Mouse (Mus musculus) hindbrain, embryonic 12.5 days (tissue): ENCODE measurements around the gene Ccdc74a. TPM values are rescaled to one million over a fixed set of nuclear protein-coding genes. Genes with fewer than 3 reads are reported as not detected.
"Not testable (repeated sequence)": the region's sequence is repeated elsewhere in the genome, so short reads cannot be mapped to it uniquely, and the experiment has no call there.

Experiments
- ATAC-seq: fragments of 200-750 bp; cut with Nextera tagmentation; 2 replicates; pipeline ENCODE4 v1.8.0; 2017; ENCODE audit warnings: moderate TSS enrichment; ENCODE audit not compliant: low FRiP score
- H3K27ac ChIP-seq: fragments of 300-500 bp; sonication (generic); 2 replicates; pipeline ENCODE4 v1.5.1; 2016; ENCODE audit warnings: mild to moderate bottlenecking
- H3K27me3 ChIP-seq: fragments of 300-500 bp; sonication (generic); 2 replicates; pipeline ENCODE4 v1.6.1; 2016; ENCODE audit warnings: mild to moderate bottlenecking
- H3K36me3 ChIP-seq: fragments of 300-500 bp; sonication (generic); 2 replicates; pipeline ENCODE4 v1.6.1; 2016; ENCODE audit warnings: mild to moderate bottlenecking
- H3K4me1 ChIP-seq: fragments of 300-500 bp; sonication (generic); 2 replicates; pipeline ENCODE4 v1.6.1; 2016
- H3K4me2 ChIP-seq: fragments of 300-500 bp; sonication (generic); replicated peaks from 2 replicates; pipeline ENCODE4 v1.6.1; 2016; ENCODE audit warnings: mild to moderate bottlenecking
- H3K4me3 ChIP-seq: fragments of 300-500 bp; sonication (generic); 2 replicates; pipeline ENCODE4 v1.5.1; 2016; ENCODE audit warnings: mild to moderate bottlenecking
- H3K9ac ChIP-seq: fragments of 300-500 bp; sonication (generic); 2 replicates; pipeline ENCODE4 v1.6.1; 2016; ENCODE audit warnings: mild to moderate bottlenecking, moderate library complexity
- H3K9me3 ChIP-seq: fragments of 300-500 bp; sonication (generic); replicated peaks from 2 replicates; pipeline ENCODE4 v1.6.1; 2016; ENCODE audit warnings: mild to moderate bottlenecking
- WGBS: fragments of 180-500 bp; shearing (Covaris S2); methylation state at CpG from one replicate; pipeline ENCODE4 v1.1.7; 2016; 5-methylcytosine and 5-hydroxymethylcytosine counted together
- polyA plus RNA-seq: library from polyadenylated mRNA; unstranded; fragments of >200 nt; fragmentation: Nextera tagmentation; extraction: Ambion mirVana; gene quantifications from 2 replicates; pipeline ENCODE4 v1.2.1, GENCODE M21; 2016

Gene Ccdc74a
- polyA plus RNA-seq = 8.1 and 9.6 TPM in 2 replicates

- Histone ChIP-seq H3K36me3 (peaks cover 51% of the 10 kb centered on the region), H3K9ac (peak within 1 kb of the TSS; percentile 71), H3K4me2 (peak within 1 kb of the TSS; percentile 96), H3K4me3 (peak within 1 kb of the TSS; percentile 55), H3K4me1 (peaks cover 11% of the 10 kb centered on the region), H3K27ac (peak within 1 kb of the TSS; percentile 40; the same call in 1 of the 2 replicates), H3K27me3 (no peaks in the 10 kb centered on the region), H3K9me3 (no peaks in the 10 kb centered on the region)
- ATAC-seq = peak; percentile 94
- WGBS = 3% methylated on average over 64 of the region's 65 CpGs
Observed at GRCm38 (mm10) chr16:17646310-17647114, at the start of gene Ccdc74a. TSS of gene Ccdc74a (plus strand) at chr16:17646470.

- H3K36me3 ChIP-seq = no peaks in the 10 kb centered on the region
- H3K4me2 ChIP-seq = no peak overlapping the region
- no peak for ATAC-seq
- no peak overlapping the region for H3K4me3 ChIP-seq
- no peaks in the 10 kb centered on the region for H3K4me1 ChIP-seq
- WGBS = 75% methylated on average over 3 of the region's 3 CpGs
- no peak overlapping the region for H3K27ac ChIP-seq
- H3K9ac ChIP-seq = no peak overlapping the region
- H3K9me3 ChIP-seq = no peaks in the 10 kb centered on the region
- no peaks in the 10 kb centered on the region for H3K27me3 ChIP-seq
Observed at GRCm38 (mm10) chr16:17600944-17601562, 45.2 kb upstream of the Ccdc74a start.

- Histone ChIP-seq H3K9me3 (no peaks in the 10 kb centered on the region), H3K27ac (no peak overlapping the region), H3K4me1 (no peaks in the 10 kb centered on the region), H3K36me3 (no peaks in the 10 kb centered on the region), H3K9ac (no peak overlapping the region), H3K4me3 (no peak overlapping the region), H3K4me2 (no peak overlapping the region), H3K27me3 (no peaks in the 10 kb centered on the region)
- 57% methylated on average over 4 of the region's 4 CpGs for WGBS
- ATAC-seq = no peak
Observed at GRCm38 (mm10) chr16:17604941-17605340, 41.3 kb upstream of the Ccdc74a start.

- H3K4me1 ChIP-seq = no peaks in the 10 kb centered on the region
- no peak overlapping the region for H3K9ac ChIP-seq
- H3K27me3 ChIP-seq = no peaks in the 10 kb centered on the region
- H3K9me3 ChIP-seq = no peaks in the 10 kb centered on the region
- no peak overlapping the region for H3K4me3 ChIP-seq
- no peak overlapping the region for H3K27ac ChIP-seq
- WGBS = 74% methylated on average over 5 of the region's 5 CpGs
- no peaks in the 10 kb centered on the region for H3K36me3 ChIP-seq
- ATAC-seq = no peak
- H3K4me2 ChIP-seq = no peak overlapping the region
Observed at GRCm38 (mm10) chr16:17605684-17606083, 40.6 kb upstream of the Ccdc74a start.

GRCm38 (mm10) chr16:17611383-17611782 lies 34.9 kb upstream of the Ccdc74a start:
- 69% methylated on average over 4 of the region's 4 CpGs for WGBS
- Histone ChIP-seq H3K9me3 (no peaks in the 10 kb centered on the region), H3K27ac (no peak overlapping the region), H3K4me1 (no peaks in the 10 kb centered on the region), H3K27me3 (no peaks in the 10 kb centered on the region), H3K4me2 (no peak overlapping the region), H3K9ac (no peak overlapping the region), H3K4me3 (no peak overlapping the region), H3K36me3 (no peaks in the 10 kb centered on the region)
- no peak for ATAC-seq

GRCm38 (mm10) chr16:17614740-17615139 lies 31.5 kb upstream of the Ccdc74a start:
- not testable (repeated sequence) for H3K9me3 ChIP-seq, H3K4me3 ChIP-seq, H3K4me1 ChIP-seq, H3K27me3 ChIP-seq, ATAC-seq, H3K36me3 ChIP-seq, H3K9ac ChIP-seq, H3K4me2 ChIP-seq, H3K27ac ChIP-seq
- WGBS = 92% methylated on average over 6 of the region's 6 CpGs

GRCm38 (mm10) chr16:17616212-17616611 lies 30.1 kb upstream of the Ccdc74a start:
- Histone ChIP-seq H3K27ac (no peak overlapping the region), H3K9ac (no peak overlapping the region)
- WGBS = 87% methylated on average over 5 of the region's 5 CpGs

GRCm38 (mm10) chr16:17617922-17618565 lies 28.2 kb upstream of the Ccdc74a start:
- H3K4me1 ChIP-seq = peaks cover 9% of the 10 kb centered on the region
- H3K36me3 ChIP-seq = peaks cover 4% of the 10 kb centered on the region; the same call in 1 of the 2 replicates
- ATAC-seq = no peak; the same call in 1 of the 2 replicates
- no peak overlapping the region for H3K9ac ChIP-seq
- no peak overlapping the region for H3K4me2 ChIP-seq
- no peak overlapping the region for H3K27ac ChIP-seq
- H3K4me3 ChIP-seq = no peak overlapping the region
- no peaks in the 10 kb centered on the region for H3K9me3 ChIP-seq
- no peaks in the 10 kb centered on the region; the same call in 1 of the 2 replicates for H3K27me3 ChIP-seq
- WGBS = 14% methylated on average over 13 of the region's 13 CpGs

More at GRCm38 (mm10) chr16:17616212-17616611, 30.1 kb upstream of the Ccdc74a start:
- Histone ChIP-seq H3K4me1 (peaks cover 9% of the 10 kb centered on the region), H3K9me3 (no peaks in the 10 kb centered on the region), H3K4me2 (no peak overlapping the region), H3K4me3 (no peak overlapping the region), H3K36me3 (no peaks in the 10 kb centered on the region), H3K27me3 (no peaks in the 10 kb centered on the region; the same call in 1 of the 2 replicates)
- ATAC-seq = no peak

- WGBS = 3% methylated on average over 60 of the region's 60 CpGs
- peak within 1 kb of the TSS; percentile 89 for H3K4me2 ChIP-seq
- peak within 1 kb of the TSS; percentile 13; the same call in 1 of the 2 replicates for H3K27ac ChIP-seq
Observed at GRCm38 (mm10) chr16:17619198-17620105, 26.8 kb upstream of the Ccdc74a start, which contains the start of gene Smpd4. TSS of gene Smpd4 (plus strand) at chr16:17619354.

GRCm38 (mm10) chr16:17621936-17622335 lies 24.3 kb upstream of the Ccdc74a start:
- no peak for ATAC-seq
- Histone ChIP-seq H3K27me3 (no peaks in the 10 kb centered on the region; the same call in 1 of the 2 replicates), H3K27ac (no peak overlapping the region), H3K4me2 (no peak overlapping the region), H3K4me1 (peaks cover 9% of the 10 kb centered on the region), H3K36me3 (peaks cover 29% of the 10 kb centered on the region), H3K4me3 (no peak overlapping the region), H3K9me3 (no peaks in the 10 kb centered on the region), H3K9ac (no peak overlapping the region)
- 90% methylated on average over 1 of the region's 1 CpGs for WGBS

More at GRCm38 (mm10) chr16:17619198-17620105, 26.8 kb upstream of the Ccdc74a start, which contains the start of gene Smpd4:
- Histone ChIP-seq H3K9ac (peak within 1 kb of the TSS; percentile 91), H3K4me1 (peaks cover 9% of the 10 kb centered on the region), H3K27me3 (no peaks in the 10 kb centered on the region; the same call in 1 of the 2 replicates), H3K9me3 (no peaks in the 10 kb centered on the region), H3K4me3 (peak within 1 kb of the TSS; percentile 88), H3K36me3 (peaks cover 14% of the 10 kb centered on the region)
- peak; percentile 78 for ATAC-seq

GRCm38 (mm10) chr16:17625488-17626268 lies 20.6 kb upstream of the Ccdc74a start:
- Histone ChIP-seq H3K4me2 (no peak overlapping the region), H3K27ac (no peak overlapping the region), H3K4me1 (no peaks in the 10 kb centered on the region), H3K36me3 (peaks cover 63% of the 10 kb centered on the region), H3K9me3 (no peaks in the 10 kb centered on the region), H3K9ac (no peak overlapping the region), H3K27me3 (no peaks in the 10 kb centered on the region), H3K4me3 (no peak overlapping the region)
- 73% methylated on average over 8 of the region's 8 CpGs for WGBS
- no peak for ATAC-seq
